Mouse (Mus musculus): ENCODE measurements around the gene Entpd7.

The Entpd7 gene

GRCm38 (mm10) chr19:43674730-43675524, 14.5 kb upstream of the Entpd7 start, which contains the start of gene Slc25a28:
Gene Slc25a28 (minus strand): TSS chr19:43674881.
- DNase-seq (ENCODE audit: low spot score in 2 of 2) = peak; percentile 97 to 99

- peak; percentile 38 to 50 for DNase-seq (ENCODE audit: low spot score in 2 of 2)
Measured at GRCm38 (mm10) chr19:43675525-43676400, 13.7 kb upstream of the Entpd7 start.

- no peak for DNase-seq (ENCODE audit: low spot score in 2 of 2)
Measured at GRCm38 (mm10) chr19:43678467-43679003, 10.9 kb upstream of the Entpd7 start.

GRCm38 (mm10) chr19:43679474-43679981, 9.9 kb upstream of the Entpd7 start:
- DNase-seq (ENCODE audit: low spot score in 2 of 2) = no peak

GRCm38 (mm10) chr19:43681541-43681940, 7.9 kb upstream of the Entpd7 start:
- DNase-seq (ENCODE audit: low spot score in 2 of 2) = no peak

- no peak for DNase-seq (ENCODE audit: low spot score in 2 of 2)
Measured at GRCm38 (mm10) chr19:43692815-43693214, 3.3 kb downstream of the Entpd7 start.

GRCm38 (mm10) chr19:43695514-43695964, 6.1 kb downstream of the Entpd7 start:
- DNase-seq (ENCODE audit: low spot score in 2 of 2) = no peak

- no peak for DNase-seq (ENCODE audit: low spot score in 2 of 2)
Measured at GRCm38 (mm10) chr19:43697666-43698370, 8.3 kb downstream of the Entpd7 start.

GRCm38 (mm10) chr19:43699021-43699762, 9.7 kb downstream of the Entpd7 start:
- DNase-seq (ENCODE audit: low spot score in 2 of 2) = peak; percentile 36 to 66

GRCm38 (mm10) chr19:43699763-43700155, 10.3 kb downstream of the Entpd7 start:
- peak in 1 of 2 experiments; percentile 38 for DNase-seq (ENCODE audit: low spot score in 2 of 2)

GRCm38 (mm10) chr19:43704211-43704610, 14.7 kb downstream of the Entpd7 start:
- DNase-seq (ENCODE audit: low spot score in 2 of 2) = no peak

GRCm38 (mm10) chr19:43704787-43705497, 15.5 kb downstream of the Entpd7 start:
- no peak for DNase-seq (ENCODE audit: low spot score in 2 of 2)

- no peak for DNase-seq (ENCODE audit: low spot score in 2 of 2)
Measured at GRCm38 (mm10) chr19:43708206-43708605, 18.7 kb downstream of the Entpd7 start.

- DNase-seq (ENCODE audit: low spot score in 2 of 2) = no peak
Measured at GRCm38 (mm10) chr19:43709317-43709716, 19.8 kb downstream of the Entpd7 start.

- DNase-seq (ENCODE audit: low spot score in 2 of 2) = no peak
Measured at GRCm38 (mm10) chr19:43711159-43711916, 21.9 kb downstream of the Entpd7 start.

- DNase-seq (ENCODE audit: low spot score in 2 of 2) = no peak
Measured at GRCm38 (mm10) chr19:43711971-43712370, 22.5 kb downstream of the Entpd7 start.

GRCm38 (mm10) chr19:43720061-43720460, 30.6 kb downstream of the Entpd7 start:
- no peak for DNase-seq (ENCODE audit: low spot score in 2 of 2)

GRCm38 (mm10) chr19:43722891-43723290, 33.4 kb downstream of the Entpd7 start:
- DNase-seq (ENCODE audit: low spot score in 2 of 2) = no peak

GRCm38 (mm10) chr19:43723501-43723900, 34.0 kb downstream of the Entpd7 start:
- no peak for DNase-seq (ENCODE audit: low spot score in 2 of 2)

All from frontal cortex, postnatal 36 days (tissue).